Mouse (Mus musculus) forebrain, embryonic 14.5 days (tissue): ENCODE measurements at regions not wholly inside any gene's neighbourhood (a gene's known extent, or its start where the extent isn't known, plus 50 kb on each side); places are given as distances from the start of the nearest gene placed in this dataset.

ENCODE experiments used
- ATAC-seq: fragments of 200-750 bp; cut with Nextera tagmentation; 2 replicates; pipeline ENCODE4 v1.8.0; 2017; ENCODE audit warnings: mild to moderate bottlenecking, moderate library complexity
- DNase-seq: peaks from one replicate; pipeline ENCODE4 v3.0.0-alpha.2; 2015; ENCODE audit warnings: low spot score
- H3K27ac ChIP-seq: fragments of 300-500 bp; sonication (generic); 2 replicates; pipeline ENCODE4 v1.5.1; 2014; ENCODE audit warnings: low read depth, mild to moderate bottlenecking, control low read depth, low read length, moderate library complexity
- H3K27me3 ChIP-seq: fragments of 300-500 bp; sonication (generic); replicated peaks from 2 replicates; pipeline ENCODE4 v1.6.1; 2014; ENCODE audit warnings: low read length, control low read depth, mixed read lengths; ENCODE audit not compliant: control insufficient read depth, insufficient read depth
- H3K36me3 ChIP-seq: fragments of 300-500 bp; sonication (generic); 2 replicates; pipeline ENCODE4 v1.6.1; 2014; ENCODE audit warnings: low read length, control low read depth; ENCODE audit not compliant: control insufficient read depth, insufficient read depth
- H3K4me1 ChIP-seq: fragments of 300-500 bp; sonication (generic); 2 replicates; pipeline ENCODE4 v1.6.1; 2014; ENCODE audit warnings: antibody characterized with exemption, low read length, control low read depth; ENCODE audit not compliant: control insufficient read depth, insufficient read depth
- H3K4me2 ChIP-seq: fragments of 300-500 bp; sonication (generic); 2 replicates; pipeline ENCODE4 v1.6.1; 2014; ENCODE audit warnings: mild to moderate bottlenecking, control low read depth, low read length
- H3K4me3 ChIP-seq: fragments of 300-500 bp; sonication (generic); 2 replicates; pipeline ENCODE4 v1.5.1; 2014; ENCODE audit warnings: low read depth, low read length, control low read depth
- H3K9ac ChIP-seq: fragments of 300-500 bp; sonication (generic); 2 replicates; pipeline ENCODE4 v1.6.1; 2014; ENCODE audit warnings: mild to moderate bottlenecking, low read length, control low read depth, moderate library complexity
- H3K9me3 ChIP-seq: fragments of 300-500 bp; sonication (generic); replicated peaks from 2 replicates; pipeline ENCODE4 v1.6.1; 2016; ENCODE audit warnings: low read length, control low read depth, mixed read lengths; ENCODE audit not compliant: control insufficient read depth
- WGBS: fragments of 180-500 bp; shearing (Covaris S2); extraction: QIAGEN DNeasy Blood & Tissue Kit; methylation state at CpG from one replicate; pipeline ENCODE4 v1.1.7; 2014; 5-methylcytosine and 5-hydroxymethylcytosine counted together

DNA sequence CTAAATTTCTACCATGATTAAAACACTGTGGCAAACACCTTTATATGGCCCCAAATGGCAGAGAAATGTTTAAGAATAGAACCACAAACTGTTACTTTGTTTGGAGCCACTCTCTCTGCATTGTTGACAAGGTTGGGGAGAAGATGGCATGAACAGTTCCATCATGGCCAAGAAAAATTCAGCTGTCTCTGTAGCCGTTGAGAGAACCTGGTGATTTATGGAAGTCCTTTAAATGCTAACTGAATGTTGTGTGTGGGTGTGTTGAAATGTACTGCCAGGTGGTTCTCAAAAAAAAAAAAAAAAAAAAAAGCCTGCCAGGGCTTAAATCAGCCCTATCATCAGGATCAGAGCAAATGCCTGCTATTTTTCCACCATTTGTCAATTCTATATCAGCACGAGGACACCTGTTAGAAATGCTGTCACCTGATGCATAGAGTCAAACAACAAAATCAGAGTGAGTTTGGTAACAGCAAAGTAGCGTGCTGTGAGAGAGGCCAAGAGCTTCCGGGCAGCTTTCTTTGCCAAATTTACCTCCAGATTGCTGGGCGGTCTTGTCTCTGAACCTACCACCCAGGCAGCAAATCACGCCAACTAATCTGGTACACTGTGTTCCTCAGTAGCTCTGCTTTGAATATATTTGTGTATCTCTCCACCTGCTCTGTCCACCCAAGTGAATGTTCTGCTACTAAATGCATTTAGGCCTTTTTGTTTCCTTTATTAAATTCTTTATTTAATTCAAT, 536.5 kb downstream of the Btbd3 start:
- H3K4me2 ChIP-seq: no peak overlapping the region
- ATAC-seq (no peak), DNase-seq (no peak)
- WGBS: 86% methylated on average over 6 of the region's 6 CpGs
- H3K4me3 ChIP-seq: no peak overlapping the region
- H3K36me3 ChIP-seq: no peaks in the 10 kb centered on the region
- no peaks in the 10 kb centered on the region for H3K9me3 ChIP-seq
- H3K9ac ChIP-seq: no peak overlapping the region
- H3K27me3 ChIP-seq: no peaks in the 10 kb centered on the region
- H3K27ac ChIP-seq: no peak overlapping the region
- H3K4me1 ChIP-seq: no peaks in the 10 kb centered on the region

DNA sequence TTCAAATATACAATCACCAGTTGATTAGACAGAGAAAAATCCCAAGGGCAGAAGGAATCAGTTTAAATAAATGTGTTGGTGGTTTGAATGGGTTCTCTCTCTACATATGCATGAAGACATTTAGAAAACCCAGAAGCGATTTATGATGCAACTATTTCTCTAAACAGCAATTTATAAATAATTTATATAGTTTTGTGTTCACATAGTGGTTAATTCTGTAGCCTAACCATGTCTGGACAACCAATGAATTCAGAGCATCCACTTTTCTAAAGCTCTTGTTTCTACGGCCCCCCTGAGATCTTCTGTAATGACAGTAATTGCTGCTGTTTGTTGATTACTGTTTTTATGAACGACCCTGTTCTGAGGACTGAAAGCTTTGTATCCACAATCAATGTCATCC, 549.8 kb downstream of the Btbd3 start:
- DNase-seq (no peak), ATAC-seq (no peak)
- Histone ChIP-seq H3K27ac (no peak overlapping the region), H3K9me3 (no peaks in the 10 kb centered on the region), H3K4me1 (no peaks in the 10 kb centered on the region), H3K27me3 (no peaks in the 10 kb centered on the region), H3K36me3 (no peaks in the 10 kb centered on the region), H3K4me2 (no peak overlapping the region), H3K4me3 (no peak overlapping the region), H3K9ac (no peak overlapping the region)
- 69% methylated on average over 3 of the region's 3 CpGs for WGBS

DNA sequence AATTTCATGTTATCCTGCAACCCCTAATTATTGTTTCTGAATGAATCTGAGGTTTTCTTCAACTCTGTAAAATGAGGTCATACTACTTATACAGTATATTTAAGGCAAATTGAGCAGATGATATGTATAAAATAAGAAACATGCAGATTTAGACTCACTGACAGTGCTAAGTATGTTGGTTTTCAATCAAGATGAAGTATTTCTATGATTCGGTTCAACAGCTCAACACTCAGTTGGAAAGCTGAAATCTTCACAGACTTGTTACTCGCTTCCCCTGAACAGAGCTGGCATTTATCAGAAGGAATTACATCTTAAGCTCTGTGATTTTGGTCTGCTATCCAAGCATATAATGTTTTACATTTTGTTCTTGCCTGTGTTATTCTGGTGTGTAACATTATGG, 553.4 kb downstream of the Btbd3 start:
- Histone ChIP-seq H3K4me3 (no peak overlapping the region), H3K9ac (no peak overlapping the region), H3K4me1 (no peaks in the 10 kb centered on the region), H3K9me3 (no peaks in the 10 kb centered on the region), H3K27me3 (no peaks in the 10 kb centered on the region), H3K36me3 (no peaks in the 10 kb centered on the region), H3K27ac (no peak overlapping the region), H3K4me2 (no peak overlapping the region)
- no peak for DNase-seq
- 90% methylated on average over 2 of the region's 2 CpGs for WGBS
- ATAC-seq: no peak

DNA sequence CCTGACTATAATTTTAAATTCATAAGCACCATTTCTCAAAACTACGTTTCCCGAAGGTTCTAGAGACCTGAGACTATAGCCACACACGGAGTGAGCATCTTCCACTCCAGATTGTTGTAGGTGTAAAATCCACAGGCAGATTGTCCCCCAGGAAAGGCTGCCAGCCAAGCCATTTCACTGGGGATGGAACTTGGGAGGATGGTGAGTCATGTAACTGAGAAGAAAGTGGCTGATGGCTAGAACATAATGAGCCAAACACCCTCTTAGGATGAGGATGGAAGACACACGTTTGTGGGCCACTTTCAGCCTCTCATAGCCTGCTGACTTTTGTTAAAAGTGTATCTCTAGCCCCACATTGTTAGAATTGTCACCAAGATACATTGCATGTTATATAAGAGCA, 564.1 kb downstream of the Btbd3 start:
- Histone ChIP-seq H3K4me3 (no peak overlapping the region), H3K36me3 (no peaks in the 10 kb centered on the region), H3K4me1 (no peaks in the 10 kb centered on the region), H3K9me3 (no peaks in the 10 kb centered on the region), H3K27me3 (no peaks in the 10 kb centered on the region), H3K9ac (no peak overlapping the region), H3K27ac (no peak overlapping the region), H3K4me2 (no peak overlapping the region)
- 89% methylated on average over 4 of the region's 4 CpGs for WGBS
- ATAC-seq: no peak
- no peak for DNase-seq

DNA sequence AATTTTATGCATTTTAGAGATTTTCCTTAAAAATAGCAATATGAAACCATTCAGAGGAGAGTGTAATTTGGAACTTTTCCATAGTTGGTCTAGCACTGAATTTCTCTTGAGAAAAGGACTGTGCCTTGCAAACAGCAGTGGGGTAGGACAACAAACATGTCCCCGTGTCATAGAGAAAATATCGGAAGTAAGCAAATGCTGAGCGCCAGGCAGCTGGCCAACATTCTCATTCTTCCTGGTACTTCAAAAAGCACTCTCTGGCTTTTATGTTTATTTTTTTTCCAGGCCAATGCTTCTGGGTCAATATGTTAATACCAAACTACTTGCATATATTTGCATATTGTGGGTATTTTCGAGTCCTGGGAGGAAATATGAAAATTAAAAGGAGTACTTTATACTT, 568.5 kb downstream of the Btbd3 start:
- Histone ChIP-seq H3K4me3 (no peak overlapping the region), H3K4me1 (no peaks in the 10 kb centered on the region), H3K4me2 (no peak overlapping the region), H3K9ac (no peak overlapping the region), H3K36me3 (no peaks in the 10 kb centered on the region), H3K27me3 (no peaks in the 10 kb centered on the region), H3K9me3 (no peaks in the 10 kb centered on the region), H3K27ac (no peak overlapping the region)
- WGBS: 51% methylated on average over 4 of the region's 4 CpGs
- DNase-seq: peak; percentile 36
- no peak for ATAC-seq

DNA sequence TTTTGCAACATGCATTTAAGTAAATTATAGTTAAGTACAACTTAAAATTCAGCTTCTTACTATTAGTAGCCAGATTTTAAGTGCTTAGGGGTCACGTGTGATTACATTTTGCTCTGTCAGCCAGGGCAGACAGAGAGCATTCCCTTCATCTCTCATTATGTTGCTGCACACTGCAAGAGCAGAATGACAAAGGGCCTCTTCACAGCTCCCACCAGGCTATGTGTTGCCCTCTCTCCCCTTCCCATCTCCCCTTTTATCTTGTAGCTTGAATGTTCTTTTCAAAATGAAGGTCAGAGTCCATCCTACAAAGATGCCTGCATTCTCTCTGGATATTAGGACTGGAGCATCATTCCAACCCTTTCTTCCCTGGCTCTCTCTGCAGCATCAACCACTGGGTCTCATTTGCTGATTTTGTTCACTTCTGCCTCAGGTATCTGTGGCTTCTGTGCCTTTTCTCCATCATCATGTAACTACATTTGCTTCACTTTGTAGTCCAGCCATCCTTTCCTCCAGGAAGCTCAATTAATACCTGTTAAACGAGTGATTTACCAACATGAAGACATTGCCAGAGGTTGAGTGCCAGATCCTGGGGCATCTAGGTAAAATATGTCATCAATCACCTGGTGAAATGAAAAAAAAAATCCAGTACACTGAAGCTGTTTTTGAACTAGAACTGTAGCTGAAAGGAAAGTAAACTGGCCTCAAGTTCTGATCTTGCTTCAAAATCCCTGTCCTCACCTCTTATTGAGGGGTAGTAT, 571.6 kb downstream of the Btbd3 start:
- Histone ChIP-seq H3K27ac (no peak overlapping the region), H3K4me2 (no peak overlapping the region), H3K4me1 (no peaks in the 10 kb centered on the region), H3K4me3 (no peak overlapping the region), H3K9ac (no peak overlapping the region), H3K36me3 (no peaks in the 10 kb centered on the region), H3K9me3 (no peaks in the 10 kb centered on the region), H3K27me3 (no peaks in the 10 kb centered on the region)
- ATAC-seq (peak; percentile 48; the same call in 1 of the 2 replicates), DNase-seq (peak; percentile 27)
- 42% methylated on average over 2 of the region's 2 CpGs for WGBS

DNA sequence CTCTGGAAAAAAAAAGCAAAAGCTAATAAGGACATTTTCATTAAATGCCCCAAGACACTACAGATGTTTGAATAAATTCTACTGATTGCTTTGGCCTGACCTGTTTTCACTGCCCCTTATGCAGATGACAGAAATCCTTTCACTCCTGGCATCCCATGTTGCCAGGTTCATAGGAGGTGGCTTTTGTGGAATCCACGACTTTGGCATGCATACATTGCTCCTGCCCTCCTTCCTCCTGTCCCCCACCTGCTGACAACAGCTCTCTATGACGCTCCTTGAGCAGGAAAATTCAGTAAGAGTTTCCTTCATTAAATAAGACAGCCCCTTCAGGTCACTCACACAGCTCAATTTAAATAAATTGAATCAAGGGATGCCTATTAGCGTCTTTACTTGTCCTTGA, 582.5 kb downstream of the Btbd3 start:
- H3K4me1 ChIP-seq: no peaks in the 10 kb centered on the region
- H3K9me3 ChIP-seq: no peaks in the 10 kb centered on the region
- H3K36me3 ChIP-seq: no peaks in the 10 kb centered on the region
- 15% methylated on average over 3 of the region's 3 CpGs for WGBS
- no peaks in the 10 kb centered on the region for H3K27me3 ChIP-seq
- no peak overlapping the region for H3K4me3 ChIP-seq
- DNase-seq (no peak), ATAC-seq (no peak)
- H3K4me2 ChIP-seq: no peak overlapping the region
- no peak overlapping the region for H3K27ac ChIP-seq
- H3K9ac ChIP-seq: no peak overlapping the region

DNA sequence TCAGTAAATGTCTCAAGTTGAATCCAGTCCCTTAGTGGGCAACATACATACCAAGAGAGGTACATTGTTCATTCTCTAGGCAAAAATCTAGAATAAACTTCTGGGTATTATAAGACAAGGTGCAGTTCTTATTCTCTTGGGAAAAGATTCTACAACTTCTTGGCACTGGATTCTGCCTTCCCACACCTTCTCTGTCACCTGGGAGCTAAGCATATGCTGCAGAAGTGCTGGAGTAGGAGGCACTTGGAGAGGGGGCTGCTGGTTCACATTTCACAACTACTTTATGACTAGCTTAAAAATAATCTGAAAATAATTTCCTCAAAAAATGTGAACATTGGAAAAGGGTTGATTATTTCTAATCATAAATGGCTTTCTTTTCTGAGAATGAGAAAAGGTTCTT, 602.8 kb downstream of the Btbd3 start:
- no peak overlapping the region for H3K4me3 ChIP-seq
- H3K27ac ChIP-seq: no peak overlapping the region
- H3K4me2 ChIP-seq: no peak overlapping the region
- no peak for DNase-seq
- H3K27me3 ChIP-seq: no peaks in the 10 kb centered on the region
- ATAC-seq: no peak
- no peaks in the 10 kb centered on the region for H3K9me3 ChIP-seq
- no peak overlapping the region for H3K9ac ChIP-seq
- no peaks in the 10 kb centered on the region for H3K36me3 ChIP-seq
- no peaks in the 10 kb centered on the region for H3K4me1 ChIP-seq

DNA sequence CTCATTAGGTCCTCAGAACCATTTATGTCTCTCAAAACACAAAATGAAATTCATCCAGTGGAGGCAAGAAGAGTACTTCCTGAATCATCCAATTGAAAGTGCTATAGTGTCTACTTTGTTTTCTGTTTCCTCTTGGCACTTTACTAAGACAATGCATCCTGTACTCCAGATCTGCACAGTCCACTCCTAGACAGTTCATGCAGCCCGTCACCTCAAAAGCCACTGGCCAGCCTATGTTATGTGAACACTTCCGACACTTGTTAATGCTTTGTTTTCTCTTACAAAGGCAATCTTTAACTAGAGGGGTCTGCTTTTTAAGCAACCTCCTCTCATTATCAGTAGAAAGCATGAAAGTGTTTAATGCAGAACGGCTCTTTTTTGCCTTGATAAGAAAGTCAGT, 597.1 kb upstream of the Sptlc3 start:
- WGBS: 5% methylated on average over 3 of the region's 3 CpGs
- 0 out of 2 replicates have a peak, but pooled peaks have one; percentile 34 for ATAC-seq
- Histone ChIP-seq H3K27me3 (peaks cover 3% of the 10 kb centered on the region; the same call in 1 of the 2 replicates), H3K4me2 (0 out of 2 replicates have a peak overlapping the region, but pooled peaks have one; percentile 1), H3K9ac (no peak overlapping the region), H3K4me3 (no peak overlapping the region), H3K36me3 (no peaks in the 10 kb centered on the region), H3K4me1 (peaks cover 6% of the 10 kb centered on the region; the same call in 1 of the 2 replicates), H3K9me3 (no peaks in the 10 kb centered on the region), H3K27ac (no peak overlapping the region)
- no peak for DNase-seq
